ENCODE assay signal across 13 mouse cellular contexts in the genomic region with DNA sequence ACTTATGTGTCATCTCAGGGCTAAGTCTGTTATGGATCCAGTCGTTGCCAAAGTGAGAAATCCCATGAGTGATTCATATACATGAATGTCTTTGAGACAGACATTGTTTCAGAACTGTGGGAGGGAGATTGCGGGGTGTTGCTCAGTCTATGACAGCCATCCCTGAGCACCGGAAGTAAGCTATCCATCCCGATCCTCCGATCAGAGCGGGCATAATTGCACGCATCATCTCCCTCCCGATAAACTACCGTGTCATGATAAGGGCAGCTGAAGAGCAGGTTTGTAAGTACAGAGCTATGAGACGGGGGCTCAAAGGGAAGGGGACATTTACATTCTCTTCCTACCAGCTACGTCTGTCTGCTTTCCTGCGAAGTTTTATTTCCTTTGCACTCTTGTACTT.
DNase-seq lines count a peak whose midpoint lies in the region; ATAC-seq and TF ChIP-seq lines count a peak whose summit lies in the region.
"Had no signal": no experiment of that assay in that cellular context is flagged by ENCODE, and none has a peak within 500 bp of the region (broad histone marks: within the 10 kb centered on the region; RNA-seq: fewer than 3 reads in every experiment).

No protein-coding gene starts in this region.

- H3K36me3 ChIP-seq in kidney, embryonic 15.5 days, result no peaks in the 10 kb centered on the region
- no peaks in the 10 kb centered on the region for H3K36me3 ChIP-seq in midbrain, embryonic 16.5 days (ENCODE audit: control insufficient read depth, insufficient read depth, low read length)
- no peaks in the 10 kb centered on the region for H3K36me3 ChIP-seq in midbrain, embryonic 13.5 days
- H3K36me3 ChIP-seq in limb, embryonic 13.5 days, result no peaks in the 10 kb centered on the region

- no peaks in the 10 kb centered on the region for H3K27me3 ChIP-seq in cerebellum, adult 2 months (ENCODE audit: control insufficient read depth, insufficient read depth, low read length)
- H3K27me3 ChIP-seq in kidney, embryonic 15.5 days, result no peaks in the 10 kb centered on the region
- no peaks in the 10 kb centered on the region for H3K27me3 ChIP-seq in midbrain, embryonic 16.5 days (ENCODE audit: control insufficient read depth, insufficient read depth, low read depth, low read length)
- H3K27me3 ChIP-seq in midbrain, embryonic 13.5 days, result no peaks in the 10 kb centered on the region
- no peaks in the 10 kb centered on the region for H3K27me3 ChIP-seq in limb, embryonic 13.5 days

- 61% methylated on average over 12 of the region's 12 CpGs for WGBS in cerebellum, adult 2 months
- 67% methylated on average over 12 of the region's 12 CpGs for WGBS in kidney, embryonic 15.5 days
- WGBS in midbrain, embryonic 16.5 days, result 82% methylated on average over 12 of the region's 12 CpGs
- 80% methylated on average over 12 of the region's 12 CpGs for WGBS in midbrain, embryonic 13.5 days
- 68% methylated on average over 12 of the region's 12 CpGs for WGBS in limb, embryonic 13.5 days

- no peak overlapping the region for H3K27ac ChIP-seq in cerebellum, adult 2 months (ENCODE audit: insufficient read depth, low read length)
- H3K27ac ChIP-seq in kidney, embryonic 15.5 days, result no peak overlapping the region
- H3K27ac ChIP-seq in midbrain, embryonic 16.5 days (ENCODE audit: low read length), result no peak overlapping the region
- H3K27ac ChIP-seq in midbrain, embryonic 13.5 days, result no peak overlapping the region
- no peak overlapping the region for H3K27ac ChIP-seq in limb, embryonic 13.5 days

- no peaks in the 10 kb centered on the region for H3K9me3 ChIP-seq in kidney, embryonic 15.5 days (replicated peaks)
- H3K9me3 ChIP-seq in midbrain, embryonic 16.5 days (replicated peaks; ENCODE audit: control insufficient read depth, low read length, poor library complexity, severe bottlenecking), result no peaks in the 10 kb centered on the region
- H3K9me3 ChIP-seq in midbrain, embryonic 13.5 days, result no peaks in the 10 kb centered on the region
- H3K9me3 ChIP-seq in limb, embryonic 13.5 days, result no peaks in the 10 kb centered on the region

- no peak for DNase-seq in cerebellum, adult 2 months
- no peak for DNase-seq in kidney, postnatal 25 days
- no peak for DNase-seq in thymus, postnatal 10 days (ENCODE audit: low spot score in 2 of 2)
- DNase-seq: adrenal gland, postnatal 10 days; embryo, embryonic 11 days; liver, postnatal 0 days; thymus, adult 2 months had no signal

- ATAC-seq in cerebellum, adult (ENCODE audit: insufficient number of reproducible peaks, low FRiP score, low TSS enrichment), result no peak
- ATAC-seq in kidney, embryonic 15.5 days (replicated peaks; ENCODE audit: low FRiP score), result no peak
- no peak for ATAC-seq in midbrain, embryonic 16.5 days
- ATAC-seq in midbrain, embryonic 13.5 days, result no peak
- ATAC-seq in limb, embryonic 13.5 days (ENCODE audit: low FRiP score, low read depth), result no peak
- ATAC-seq: liver, postnatal 0 days had no signal

- peak overlapping the region; percentile 34 for H3K4me3 ChIP-seq in cerebellum, adult 2 months (replicated peaks; ENCODE audit: insufficient read depth, low read depth, low read length)
- H3K4me3 ChIP-seq in kidney, embryonic 15.5 days (replicated peaks), result peak overlapping the region; percentile 20
- no peak overlapping the region for H3K4me3 ChIP-seq in midbrain, embryonic 16.5 days (ENCODE audit: low read depth, low read length)
- no peak overlapping the region for H3K4me3 ChIP-seq in midbrain, embryonic 13.5 days (replicated peaks)
- peak overlapping the region; percentile 19 for H3K4me3 ChIP-seq in limb, embryonic 13.5 days
- H3K4me3 ChIP-seq: erythroblast, embryonic 14.5 days had no signal

- no peak for TF ChIP-seq CTCF in cerebellum, adult 2 months (IDR thresholded peaks at IDR 0.05; ENCODE audit: borderline replicate concordance, insufficient read depth, low read depth, low read length)

- TF ChIP-seq POLR2A in cerebellum, adult 2 months (IDR thresholded peaks at IDR 0.05; ENCODE audit: borderline replicate concordance, insufficient read depth, low read length), result no peak

- H3K9ac ChIP-seq in kidney, embryonic 15.5 days, result no peak overlapping the region
- H3K9ac ChIP-seq in midbrain, embryonic 16.5 days (ENCODE audit: low read depth, low read length), result no peak overlapping the region
- no peak overlapping the region for H3K9ac ChIP-seq in midbrain, embryonic 13.5 days (replicated peaks)
- H3K9ac ChIP-seq in limb, embryonic 13.5 days, result no peak overlapping the region
- H3K9ac ChIP-seq: liver, postnatal 0 days had no signal

- H3K4me1 ChIP-seq in cerebellum, adult 2 months (ENCODE audit: control insufficient read depth, insufficient read depth, low read length), result no peaks in the 10 kb centered on the region
- H3K4me1 ChIP-seq in kidney, embryonic 15.5 days, result no peaks in the 10 kb centered on the region
- H3K4me1 ChIP-seq in midbrain, embryonic 16.5 days (ENCODE audit: control insufficient read depth, insufficient read depth, low read length), result no peaks in the 10 kb centered on the region
- no peaks in the 10 kb centered on the region for H3K4me1 ChIP-seq in midbrain, embryonic 13.5 days (replicated peaks)
- H3K4me1 ChIP-seq in limb, embryonic 13.5 days, result 0 out of 2 replicates have a peak, but pooled peaks cover 5% of the 10 kb centered on the region

- peak overlapping the region; percentile 45 for H3K4me2 ChIP-seq in kidney, embryonic 15.5 days
- H3K4me2 ChIP-seq in midbrain, embryonic 16.5 days (ENCODE audit: low read length), result peak overlapping the region; percentile 5; the same call in 1 of the 2 replicates
- H3K4me2 ChIP-seq in midbrain, embryonic 13.5 days (replicated peaks), result no peak overlapping the region
- peak overlapping the region; percentile 51 for H3K4me2 ChIP-seq in limb, embryonic 13.5 days (replicated peaks)

Comparison
In these comparisons a context has a peak if more than half of its experiments do, and no peak if none do; other contexts are left out.
1. H3K4me3 ChIP-seq: peak in cerebellum, adult 2 months (single experiment), kidney, embryonic 15.5 days (single experiment) and limb, embryonic 13.5 days (single experiment); none in midbrain, embryonic 16.5 days (single experiment) and midbrain, embryonic 13.5 days (single experiment).